Mouse (Mus musculus) large intestine, adult 2 months (tissue): ENCODE results near the gene A030005L19Rik. TPM values are rescaled to one million over a fixed set of nuclear protein-coding genes. Genes with fewer than 3 reads are reported as not detected.
"Not testable (repeated sequence)": the region's sequence is repeated elsewhere in the genome, so short reads cannot be mapped to it uniquely, and the experiment has no call there.

Source experiments
- DNase-seq: peaks from one replicate; pipeline ENCODE4 v3.0.0-alpha.2; 2012; ENCODE audit warnings: low read depth, low spot score
- WGBS: fragments of 180-500 bp; shearing (Covaris S2); methylation state at CpG from one replicate; pipeline ENCODE4 v1.1.7; 2018; 5-methylcytosine and 5-hydroxymethylcytosine counted together
- polyA plus RNA-seq: library from polyadenylated mRNA; depleted of rRNA; stranded (reverse); fragments of >200 nt; gene quantifications from 2 replicates; pipeline ENCODE4 v1.2.3, GENCODE M21; 2012; rRNA removed

The A030005L19Rik gene
- polyA plus RNA-seq, result 0.74 and 1.2 TPM in 2 replicates

DNA sequence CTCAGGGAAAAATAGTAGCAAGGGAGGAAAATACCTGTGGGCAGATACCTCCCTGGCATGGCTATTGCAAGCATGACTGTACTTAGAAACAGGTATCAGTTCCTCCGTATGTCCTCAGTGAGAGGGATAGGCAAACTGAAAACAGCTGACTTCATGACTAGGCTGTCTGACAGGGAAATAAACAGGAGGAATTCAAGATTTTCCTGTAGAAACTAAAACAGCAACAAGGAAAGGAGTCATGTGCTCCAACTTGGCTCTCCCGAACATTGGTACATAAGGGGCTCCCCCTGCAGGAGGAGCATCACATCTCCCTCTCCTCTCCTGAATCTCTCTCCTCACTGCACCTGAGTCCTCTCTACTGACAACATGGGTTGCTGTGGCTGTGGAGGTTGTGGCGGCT is at the start of gene A030005L19Rik:
TSS of gene A030005L19Rik (plus strand) at position 301 of the 400 bp plus-strand sequence.
- DNase-seq, result no peak
- WGBS, result 63% methylated on average over 3 of the region's 3 CpGs

GRCm38 (mm10) chr1:82870202-82870601 is 42.9 kb upstream of the A030005L19Rik start:
- DNase-seq, result no peak
- WGBS, result 84% methylated on average over 3 of the region's 3 CpGs

GRCm38 (mm10) chr1:82879172-82879571 is 34.0 kb upstream of the A030005L19Rik start:
- 43% methylated on average over 2 of the region's 2 CpGs for WGBS
- DNase-seq, result no peak

GRCm38 (mm10) chr1:82880196-82880595 is 32.9 kb upstream of the A030005L19Rik start:
- no peak for DNase-seq
- 87% methylated on average over 8 of the region's 8 CpGs for WGBS

DNA sequence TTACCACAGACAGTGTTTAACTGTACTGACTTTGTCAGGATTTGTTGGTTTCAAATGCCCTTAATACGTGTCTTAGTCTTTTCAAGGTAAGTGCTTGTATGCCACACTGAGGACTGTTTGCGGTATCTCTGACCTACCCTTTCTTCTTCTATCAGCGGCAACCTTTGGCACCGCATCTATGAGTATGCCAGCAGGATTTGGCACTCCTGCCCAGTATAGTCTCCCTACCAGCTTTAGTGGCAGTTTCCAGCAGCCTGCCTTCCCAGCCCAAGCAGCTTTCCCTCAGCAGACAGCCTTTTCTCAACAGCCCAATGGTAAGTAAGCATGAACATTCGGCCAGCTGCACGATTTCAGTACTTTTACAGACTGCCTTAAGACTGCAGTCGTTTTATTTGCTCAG is 19.9 kb upstream of the A030005L19Rik start:
- DNase-seq, result no peak
- WGBS, result 92% methylated on average over 7 of the region's 7 CpGs

DNA sequence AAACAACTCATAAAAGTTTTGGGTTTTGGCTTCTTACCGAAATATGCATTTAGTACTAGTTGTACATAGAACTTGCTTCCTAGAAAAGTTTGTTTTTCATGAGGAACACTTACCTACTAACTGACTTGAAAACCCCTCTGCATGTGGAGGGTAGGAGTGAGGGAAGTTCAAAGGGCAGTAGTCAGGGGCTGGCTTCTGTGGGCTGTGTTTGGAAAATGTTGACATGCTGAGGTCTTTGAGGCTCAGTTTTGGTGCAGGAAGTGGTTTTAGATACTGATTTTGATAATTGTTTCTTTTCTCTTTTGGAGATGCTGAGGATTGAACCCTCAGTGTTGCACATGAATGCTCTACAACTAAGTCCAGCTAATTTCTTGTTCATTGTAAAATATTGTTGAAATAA is 12.6 kb upstream of the A030005L19Rik start:
- 91% methylated on average over 1 of the region's 1 CpGs for WGBS
- DNase-seq, result no peak

DNA sequence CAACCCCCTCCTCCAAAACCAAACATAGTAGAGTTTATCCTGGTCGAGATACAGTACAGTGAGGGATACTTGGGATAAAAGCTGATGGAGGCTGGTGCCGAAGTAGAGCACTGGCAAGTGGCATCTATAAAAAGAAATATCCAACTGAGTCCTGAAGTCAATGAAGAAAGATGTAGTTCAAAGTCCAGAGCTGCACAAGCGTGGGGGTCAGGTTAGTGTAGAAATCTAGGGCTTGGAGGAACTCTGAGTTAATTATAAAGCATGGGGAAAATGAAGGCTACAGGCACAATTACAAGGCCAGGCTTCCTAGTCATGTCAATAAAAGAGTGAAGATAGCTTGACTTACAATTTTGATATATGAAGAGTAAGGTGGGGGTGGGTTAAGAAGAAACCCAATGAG is 11.9 kb upstream of the A030005L19Rik start:
- 75% methylated on average over 3 of the region's 3 CpGs for WGBS
- no peak for DNase-seq

DNA sequence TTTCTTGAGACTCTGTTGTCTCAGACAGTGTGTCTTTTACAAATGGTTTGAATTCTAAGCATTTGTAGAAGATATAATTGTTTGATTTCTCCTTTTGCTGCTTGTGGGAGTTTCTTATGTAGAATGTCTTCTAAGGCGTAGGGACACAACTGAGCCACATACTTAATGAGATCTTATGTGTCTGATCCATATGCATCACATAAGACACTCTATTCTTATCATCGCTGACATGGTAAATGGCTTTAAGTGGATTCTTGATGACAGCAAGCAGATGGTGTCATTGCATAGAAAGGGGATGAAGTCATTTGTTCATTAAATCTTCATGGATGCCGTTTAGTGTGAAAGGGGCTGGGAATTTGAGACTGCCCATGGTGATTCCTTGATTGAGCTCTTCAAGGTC is 7.2 kb upstream of the A030005L19Rik start:
- no peak for DNase-seq
- WGBS, result 83% methylated on average over 3 of the region's 3 CpGs

DNA sequence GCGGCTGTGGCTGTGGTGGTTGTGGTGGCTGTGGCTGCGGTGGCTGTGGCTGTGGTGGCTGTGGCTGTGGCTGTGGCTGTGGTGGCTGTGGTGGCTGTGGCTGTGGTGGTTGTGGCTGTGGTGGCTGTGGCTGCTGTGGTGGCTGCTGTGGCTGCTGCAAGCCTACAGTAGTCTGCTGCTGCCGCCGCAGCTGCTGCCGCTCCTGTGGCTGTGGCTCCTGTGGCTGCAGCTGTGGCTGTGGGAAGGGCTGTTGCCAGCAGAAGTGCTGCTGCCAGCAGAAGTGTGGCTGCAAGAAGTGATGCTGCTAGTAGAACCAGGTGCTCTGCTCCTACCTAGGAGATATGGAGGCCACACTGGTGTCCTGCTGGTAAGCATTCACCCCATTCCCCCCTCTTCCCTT is 309 bp downstream of the A030005L19Rik start:
- 86% methylated on average over 5 of the region's 5 CpGs for WGBS
- DNase-seq, result not testable (repeated sequence)

DNA sequence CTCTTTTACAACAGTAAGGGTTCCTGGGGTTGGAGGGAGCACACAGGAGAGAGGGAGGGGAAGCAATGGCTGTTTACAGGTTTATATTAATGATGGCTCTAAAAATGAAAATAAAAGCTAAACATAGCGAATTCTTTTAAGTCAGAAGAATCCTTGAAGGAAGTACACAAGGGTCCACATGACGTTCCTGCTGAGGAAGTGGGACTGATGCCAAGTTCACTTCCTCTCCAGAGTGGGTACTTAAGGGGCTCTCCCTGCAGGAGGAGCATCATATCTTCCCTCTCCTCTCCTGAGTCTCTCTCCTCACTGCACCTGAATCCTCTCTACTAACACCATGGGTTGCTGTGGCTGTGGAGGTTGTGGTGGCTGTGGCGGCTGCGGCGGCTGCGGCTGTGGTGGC is 11.5 kb downstream of the A030005L19Rik start, which contains the start of gene A030014E15Rik:
TSS of gene A030014E15Rik (plus strand) at position 268 of the 400 bp plus-strand sequence.
- 75% methylated on average over 6 of the region's 6 CpGs for WGBS

GRCm38 (mm10) chr1:82930558-82930957 is 17.4 kb downstream of the A030005L19Rik start:
- DNase-seq, result not testable (repeated sequence)
- 87% methylated on average over 3 of the region's 3 CpGs for WGBS

More for the DNA sequence above, 11.5 kb downstream of the A030005L19Rik start, which contains the start of gene A030014E15Rik:
- no peak for DNase-seq

GRCm38 (mm10) chr1:82931326-82931725 is 18.2 kb downstream of the A030005L19Rik start, which contains the start of gene Gm6217:
TSS of gene Gm6217 (minus strand) at chr1:82931399.
- WGBS, result no CpG with 5 or more reads among the region's 6 CpGs
- DNase-seq, result not testable (repeated sequence)

DNA sequence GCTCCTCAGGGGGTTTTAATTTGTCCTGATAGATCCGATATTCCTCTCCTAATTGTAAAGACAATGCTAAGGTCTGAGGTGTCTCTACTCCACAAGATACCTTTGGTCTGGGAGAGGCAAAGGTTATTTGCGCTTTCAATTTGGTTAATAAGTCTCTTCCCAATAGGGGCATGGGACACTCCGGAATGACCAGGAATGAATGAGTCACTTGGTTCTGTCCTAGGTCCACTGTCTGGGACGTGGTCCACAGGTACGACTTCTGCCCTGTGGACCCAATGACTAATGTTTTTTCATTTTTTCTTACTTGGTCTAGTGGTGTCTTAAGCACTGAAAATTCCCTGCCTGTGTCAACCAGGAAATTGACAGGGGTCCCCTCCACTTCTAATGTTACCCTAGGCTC is 25.5 kb downstream of the A030005L19Rik start:
- 91% methylated on average over 5 of the region's 5 CpGs for WGBS
- DNase-seq, result no peak

GRCm38 (mm10) chr1:82942505-82942904 is 29.4 kb downstream of the A030005L19Rik start:
- not testable (repeated sequence) for DNase-seq
- WGBS, result 71% methylated on average over 2 of the region's 2 CpGs

DNA sequence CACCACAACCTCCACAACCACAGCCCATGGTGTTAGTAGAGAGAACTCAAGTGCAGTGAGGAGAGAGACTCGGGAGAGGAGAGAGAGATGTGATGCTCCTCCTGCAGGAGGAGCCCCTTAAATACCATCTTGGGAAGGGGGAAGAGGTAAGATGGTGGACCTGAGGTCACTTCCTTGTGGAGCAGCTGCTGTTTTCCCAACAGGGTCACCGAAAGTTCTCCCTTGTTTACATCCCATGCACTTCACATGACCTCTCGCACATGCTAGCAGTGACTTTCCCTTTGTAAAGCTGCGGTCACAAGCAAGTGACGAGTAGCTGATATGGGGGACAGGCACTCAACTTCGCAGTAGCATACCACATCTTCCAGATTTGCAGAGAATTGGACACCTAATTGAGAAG is 30.2 kb downstream of the A030005L19Rik start, which contains the start of gene A030003K21Rik:
TSS of gene A030003K21Rik (minus strand) at position 94 of the 400 bp plus-strand sequence.
- no CpG with 5 or more reads among the region's 6 CpGs for WGBS
- DNase-seq, result not testable (repeated sequence)

DNA sequence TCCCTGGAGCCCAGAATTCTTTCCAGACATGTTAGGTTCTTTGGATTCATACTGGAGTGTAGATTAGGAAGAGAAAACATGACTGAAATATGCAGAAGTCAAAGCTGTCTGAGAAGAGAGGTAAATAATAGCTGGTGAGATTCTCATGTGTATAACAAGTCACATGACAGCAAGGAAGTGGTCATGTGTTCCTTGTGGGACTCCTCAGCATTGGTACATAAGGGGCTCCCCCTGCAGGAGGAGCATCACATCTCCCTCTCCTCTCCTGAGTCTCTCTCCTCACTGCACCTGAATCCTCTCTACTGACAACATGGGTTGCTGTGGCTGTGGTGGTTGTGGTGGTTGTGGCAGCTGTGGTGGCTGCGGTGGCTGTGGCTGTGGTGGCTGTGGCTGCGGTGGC is 32.9 kb downstream of the A030005L19Rik start:
- DNase-seq, result not testable (repeated sequence)
- 100% methylated on average over 2 of the region's 2 CpGs for WGBS

GRCm38 (mm10) chr1:82948601-82949000 is 35.5 kb downstream of the A030005L19Rik start:
- DNase-seq, result no peak
- WGBS, result 89% methylated on average over 2 of the region's 2 CpGs

- not testable (repeated sequence) for DNase-seq
Observed at GRCm38 (mm10) chr1:82955913-82956312, 42.8 kb downstream of the A030005L19Rik start, which contains the start of gene Gm7544. TSS of gene Gm7544 (minus strand) at chr1:82956013.

GRCm38 (mm10) chr1:82959870-82960385 is 46.8 kb downstream of the A030005L19Rik start, which contains the start of gene Gm47955:
TSS of gene Gm47955 (plus strand) at chr1:82960286.
- 84% methylated on average over 11 of the region's 11 CpGs for WGBS
- no peak for DNase-seq
